Mouse (Mus musculus) bone marrow, adult 2 months (tissue): ENCODE measurements around the gene Creg2.

Experiments
- CTCF ChIP-seq: fragments of 200-500 bp; IDR thresholded peaks from 2 replicates; pipeline ENCODE4 v1.5.1; 2011; ENCODE audit warnings: low read length, control low read depth; ENCODE audit not compliant: control insufficient read depth, insufficient read depth
- POLR2A ChIP-seq: fragments of 200-500 bp; IDR thresholded peaks from 2 replicates; pipeline ENCODE4 v1.6.1; 2011; ENCODE audit warnings: low read depth, mild to moderate bottlenecking, control low read depth, low read length, borderline replicate concordance; ENCODE audit not compliant: control insufficient read depth

DNA sequence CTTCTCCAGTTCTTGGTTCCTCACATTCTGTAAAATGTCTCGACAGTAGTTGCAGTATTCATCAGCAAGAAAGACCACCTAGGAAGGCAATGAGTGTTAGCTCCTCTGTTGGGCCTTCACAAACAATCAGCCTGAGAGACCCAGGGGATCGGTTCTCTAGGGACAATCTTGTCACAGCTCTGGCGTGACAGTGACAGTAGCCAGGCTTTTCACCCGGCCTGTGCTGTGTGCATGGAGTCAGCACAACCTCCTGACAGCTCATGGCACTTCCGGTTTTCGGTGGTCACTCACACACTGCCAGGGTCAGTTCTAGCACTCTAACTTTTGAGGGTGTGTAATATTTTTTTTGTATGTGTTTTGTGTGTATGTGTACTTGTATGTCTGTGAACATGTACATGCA, 37.3 kb upstream of the Creg2 start:
- TF ChIP-seq CTCF: no peak
- TF ChIP-seq POLR2A: no peak
